Mouse (Mus musculus): ENCODE results near the gene Esrrb.
A peak's percentile ranks its signal among the peaks of the same experiment; 100 is the strongest.

Gene Esrrb

GRCm38 (mm10) chr12:86421490-86421904, 60.6 kb downstream of the Esrrb start:
- DNase-seq (ENCODE audit: low spot score in 2 of 2) = peak in 1 of 2 experiments; percentile 31

GRCm38 (mm10) chr12:86422166-86422910, 61.4 kb downstream of the Esrrb start:
- DNase-seq (ENCODE audit: low spot score in 2 of 2) = no peak

GRCm38 (mm10) chr12:86423102-86423501, 62.2 kb downstream of the Esrrb start:
- DNase-seq (ENCODE audit: low spot score in 2 of 2) = no peak

GRCm38 (mm10) chr12:86427585-86427984, 66.7 kb downstream of the Esrrb start:
- DNase-seq (ENCODE audit: low spot score in 2 of 2) = no peak

GRCm38 (mm10) chr12:86431671-86432070, 70.8 kb downstream of the Esrrb start:
- no peak for DNase-seq (ENCODE audit: low spot score in 2 of 2)

GRCm38 (mm10) chr12:86433371-86433821, 72.5 kb downstream of the Esrrb start:
- DNase-seq (ENCODE audit: low spot score in 2 of 2) = peak; percentile 23 to 83

- DNase-seq (ENCODE audit: low spot score in 2 of 2) = no peak
These were observed 74.7 kb downstream of the Esrrb start for GRCm38 (mm10) chr12:86435651-86436050.

GRCm38 (mm10) chr12:86450848-86451247, 89.9 kb downstream of the Esrrb start:
- no peak for DNase-seq (ENCODE audit: low spot score in 2 of 2)

GRCm38 (mm10) chr12:86455009-86455408, 94.1 kb downstream of the Esrrb start:
- no peak for DNase-seq (ENCODE audit: low spot score in 2 of 2)

GRCm38 (mm10) chr12:86462742-86463470, 102.0 kb downstream of the Esrrb start:
- peak in 1 of 2 experiments; percentile 27 for DNase-seq (ENCODE audit: low spot score in 2 of 2)

- DNase-seq (ENCODE audit: low spot score in 2 of 2) = no peak
These were observed 103.5 kb downstream of the Esrrb start for GRCm38 (mm10) chr12:86464385-86464784.

- no peak for DNase-seq (ENCODE audit: low spot score in 2 of 2)
These were observed 105.3 kb downstream of the Esrrb start for GRCm38 (mm10) chr12:86466180-86466579.

- DNase-seq (ENCODE audit: low spot score in 2 of 2) = no peak
These were observed 109.0 kb downstream of the Esrrb start for GRCm38 (mm10) chr12:86469919-86470318.

GRCm38 (mm10) chr12:86470912-86471311, 110.0 kb downstream of the Esrrb start:
- no peak for DNase-seq (ENCODE audit: low spot score in 2 of 2)

GRCm38 (mm10) chr12:86473630-86474029, 112.7 kb downstream of the Esrrb start:
- no peak for DNase-seq (ENCODE audit: low spot score in 2 of 2)

- no peak for DNase-seq (ENCODE audit: low spot score in 2 of 2)
These were observed 115.1 kb downstream of the Esrrb start for GRCm38 (mm10) chr12:86475994-86476393.

- DNase-seq (ENCODE audit: low spot score in 2 of 2) = no peak
These were observed 118.0 kb downstream of the Esrrb start for GRCm38 (mm10) chr12:86478908-86479307.

- no peak for DNase-seq (ENCODE audit: low spot score in 2 of 2)
These were observed 121.1 kb downstream of the Esrrb start for GRCm38 (mm10) chr12:86482029-86482428.

- DNase-seq (ENCODE audit: low spot score in 2 of 2) = no peak
These were observed 122.5 kb downstream of the Esrrb start for GRCm38 (mm10) chr12:86483413-86483841.

GRCm38 (mm10) chr12:86488005-86488404, 127.1 kb downstream of the Esrrb start:
- DNase-seq (ENCODE audit: low spot score in 2 of 2) = no peak

GRCm38 (mm10) chr12:86490052-86490451, 129.1 kb downstream of the Esrrb start:
- DNase-seq (ENCODE audit: low spot score in 2 of 2) = no peak

- DNase-seq (ENCODE audit: low spot score in 2 of 2) = no peak
These were observed 130.6 kb downstream of the Esrrb start for GRCm38 (mm10) chr12:86491500-86491899.

GRCm38 (mm10) chr12:86492822-86493221, 131.9 kb downstream of the Esrrb start:
- DNase-seq (ENCODE audit: low spot score in 2 of 2) = peak in 1 of 2 experiments; percentile 11

Data from left cerebral cortex, adult 9 months (tissue).